Mouse (Mus musculus) midbrain, embryonic 13.5 days (tissue): ENCODE measurements around the gene Rreb1. TPM values are rescaled to one million over a fixed set of nuclear protein-coding genes. Genes with fewer than 3 reads are reported as not detected.

Experiments
- ATAC-seq: fragments of 200-750 bp; cut with Nextera tagmentation; 2 replicates; pipeline ENCODE4 v1.8.0; 2017; ENCODE audit warnings: mild to moderate bottlenecking, moderate TSS enrichment, moderate library complexity
- H3K27ac ChIP-seq: fragments of 300-500 bp; sonication (generic); 2 replicates; pipeline ENCODE4 v1.5.1; 2015; ENCODE audit warnings: inconsistent platforms, mild to moderate bottlenecking, moderate library complexity
- H3K27me3 ChIP-seq: fragments of 300-500 bp; sonication (generic); 2 replicates; pipeline ENCODE4 v1.6.1; 2015; ENCODE audit warnings: mild to moderate bottlenecking, inconsistent platforms
- H3K36me3 ChIP-seq: fragments of 300-500 bp; sonication (generic); 2 replicates; pipeline ENCODE4 v1.6.1; 2015; ENCODE audit warnings: mild to moderate bottlenecking, inconsistent platforms
- H3K4me1 ChIP-seq: fragments of 300-500 bp; sonication (generic); replicated peaks from 2 replicates; pipeline ENCODE4 v1.6.1; 2015; ENCODE audit warnings: inconsistent platforms
- H3K4me2 ChIP-seq: fragments of 300-500 bp; sonication (generic); replicated peaks from 2 replicates; pipeline ENCODE4 v1.6.1; 2015; ENCODE audit warnings: moderate library complexity, mild to moderate bottlenecking, inconsistent platforms
- H3K4me3 ChIP-seq: fragments of 300-500 bp; sonication (generic); replicated peaks from 2 replicates; pipeline ENCODE4 v1.5.1; 2015; ENCODE audit warnings: mild to moderate bottlenecking, inconsistent platforms
- H3K9ac ChIP-seq: fragments of 300-500 bp; sonication (generic); replicated peaks from 2 replicates; pipeline ENCODE4 v1.6.1; 2015; ENCODE audit warnings: mild to moderate bottlenecking, inconsistent platforms
- H3K9me3 ChIP-seq: fragments of 300-500 bp; sonication (generic); 2 replicates; pipeline ENCODE4 v1.6.1; 2016; ENCODE audit warnings: mild to moderate bottlenecking, inconsistent platforms
- WGBS: fragments of 180-500 bp; shearing (Covaris S2); methylation state at CpG from one replicate; pipeline ENCODE4 v1.1.7; 2015; 5-methylcytosine and 5-hydroxymethylcytosine counted together
- polyA plus RNA-seq: library from polyadenylated mRNA; unstranded; fragments of >200 nt; fragmentation: Nextera tagmentation; extraction: Ambion mirVana; gene quantifications from 2 replicates; pipeline ENCODE4 v1.2.1, GENCODE M21; 2015

Rreb1 gene
- polyA plus RNA-seq, 1 experiment from 2014 or later: 2.7 TPM

DNA sequence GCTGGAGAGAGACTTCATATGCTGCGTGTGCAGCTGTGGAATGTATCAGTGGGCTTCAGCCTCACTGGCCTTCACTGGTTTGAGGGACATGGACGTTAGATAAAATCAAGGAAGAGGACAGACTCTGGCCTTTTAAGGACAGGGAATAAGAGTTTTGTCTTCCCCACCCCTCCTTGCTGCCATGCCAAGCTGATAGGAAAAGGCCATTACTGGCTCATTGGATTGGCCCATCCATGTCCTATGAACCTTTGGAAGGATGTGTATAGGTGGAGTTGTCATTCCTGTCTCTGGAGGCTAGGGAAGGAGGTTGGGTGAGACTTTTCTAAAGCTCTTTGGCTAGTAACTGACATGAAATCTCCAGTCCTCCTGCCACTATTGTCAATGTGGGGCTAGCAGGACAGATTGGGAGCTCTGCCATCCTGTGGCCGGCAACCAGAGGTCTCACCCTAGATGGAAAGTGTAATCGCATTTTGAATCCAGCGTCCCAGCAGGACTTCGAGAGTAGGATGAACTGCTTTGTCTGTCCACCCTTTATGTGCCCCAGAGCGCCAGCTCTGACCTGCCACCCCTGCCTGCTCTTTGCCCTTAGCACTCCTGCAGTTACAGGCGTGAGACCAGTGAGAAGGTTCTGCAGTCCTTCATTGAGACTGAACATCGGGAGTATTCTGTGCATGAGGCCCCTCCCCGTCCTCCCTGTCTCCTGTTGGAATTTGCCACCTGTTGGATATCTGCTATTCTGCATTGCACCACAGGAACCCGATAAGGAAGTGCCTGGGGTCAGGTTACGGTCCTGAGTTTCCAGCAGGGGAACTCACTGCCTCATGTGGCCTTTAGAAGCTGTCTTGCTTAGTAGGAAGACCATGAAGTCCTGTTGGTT is 134.6 kb downstream of the Rreb1 start:
- ATAC-seq: no peak
- H3K27me3 ChIP-seq: no peaks in the 10 kb centered on the region
- no peaks in the 10 kb centered on the region for H3K36me3 ChIP-seq
- no peaks in the 10 kb centered on the region for H3K9me3 ChIP-seq
- H3K9ac ChIP-seq: no peak overlapping the region
- 52% methylated on average over 12 of the region's 12 CpGs for WGBS
- no peak overlapping the region for H3K4me2 ChIP-seq
- no peak overlapping the region for H3K4me3 ChIP-seq
- no peak overlapping the region for H3K27ac ChIP-seq
- no peaks in the 10 kb centered on the region for H3K4me1 ChIP-seq

DNA sequence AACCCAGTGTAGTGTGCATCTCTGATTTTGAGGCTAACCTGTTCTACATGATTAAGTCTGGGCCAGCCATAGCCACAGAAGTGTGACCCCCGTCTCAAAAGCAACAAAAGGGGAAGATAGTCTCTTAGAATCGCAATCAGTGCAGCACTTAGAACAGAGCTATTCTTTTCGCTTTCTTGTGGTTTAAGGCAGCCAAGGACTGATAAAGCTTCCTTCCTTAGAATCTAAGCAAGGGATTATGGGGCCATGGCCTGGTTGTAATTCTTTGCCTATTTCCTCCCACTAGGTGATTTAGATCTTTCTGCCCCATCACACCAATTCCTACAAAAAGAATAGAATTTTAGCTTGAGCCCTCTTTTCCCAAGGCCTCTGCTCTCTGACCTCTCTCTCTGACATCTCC is 135.8 kb downstream of the Rreb1 start:
- H3K4me1 ChIP-seq: no peaks in the 10 kb centered on the region

GRCm38 (mm10) chr13:37918336-37919261 is 140.4 kb downstream of the Rreb1 start:
- Histone ChIP-seq H3K4me3 (no peak overlapping the region), H3K27me3 (no peaks in the 10 kb centered on the region), H3K9ac (no peak overlapping the region), H3K27ac (no peak overlapping the region), H3K9me3 (no peaks in the 10 kb centered on the region), H3K4me2 (no peak overlapping the region), H3K4me1 (0 out of 2 replicates have a peak, but pooled peaks cover 3% of the 10 kb centered on the region), H3K36me3 (no peaks in the 10 kb centered on the region)
- ATAC-seq: no peak
- WGBS: 90% methylated on average over 15 of the region's 15 CpGs

More for the DNA sequence above, 135.8 kb downstream of the Rreb1 start:
- no peaks in the 10 kb centered on the region for H3K27me3 ChIP-seq
- no peak overlapping the region for H3K27ac ChIP-seq
- 19% methylated on average over 3 of the region's 3 CpGs for WGBS
- H3K36me3 ChIP-seq: no peaks in the 10 kb centered on the region
- no peak overlapping the region for H3K4me3 ChIP-seq
- no peak overlapping the region for H3K4me2 ChIP-seq
- ATAC-seq: no peak
- H3K9ac ChIP-seq: no peak overlapping the region
- H3K9me3 ChIP-seq: no peaks in the 10 kb centered on the region

GRCm38 (mm10) chr13:37919711-37920277 is 141.6 kb downstream of the Rreb1 start:
- ATAC-seq: no peak
- Histone ChIP-seq H3K4me2 (no peak overlapping the region), H3K4me1 (0 out of 2 replicates have a peak, but pooled peaks cover 3% of the 10 kb centered on the region), H3K4me3 (no peak overlapping the region), H3K9me3 (no peaks in the 10 kb centered on the region), H3K36me3 (no peaks in the 10 kb centered on the region), H3K27me3 (no peaks in the 10 kb centered on the region), H3K27ac (no peak overlapping the region), H3K9ac (no peak overlapping the region)
- 91% methylated on average over 3 of the region's 3 CpGs for WGBS

DNA sequence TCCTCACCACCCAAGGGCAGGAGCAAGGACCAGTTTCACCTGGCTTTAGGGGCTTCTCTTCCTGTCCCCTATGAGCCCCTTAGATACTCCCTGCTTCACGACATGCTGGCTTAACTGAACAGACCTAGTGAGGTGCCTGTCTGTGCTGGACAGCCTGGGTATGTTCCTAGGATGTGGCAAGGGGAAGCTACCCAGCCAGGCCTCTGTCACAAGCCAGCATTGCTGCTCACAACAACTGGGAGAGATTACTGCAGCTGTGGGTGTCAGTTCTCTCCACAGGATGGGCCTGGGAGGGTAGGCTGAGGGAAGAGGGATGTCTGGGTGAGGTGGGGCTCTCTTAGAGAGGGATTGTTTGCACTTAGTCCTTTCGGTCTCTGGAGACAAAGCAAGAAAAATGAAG is 142.5 kb downstream of the Rreb1 start:
- Histone ChIP-seq H3K27ac (no peak overlapping the region), H3K4me2 (no peak overlapping the region), H3K9me3 (no peaks in the 10 kb centered on the region), H3K4me3 (no peak overlapping the region), H3K27me3 (no peaks in the 10 kb centered on the region), H3K36me3 (no peaks in the 10 kb centered on the region), H3K4me1 (0 out of 2 replicates have a peak, but pooled peaks cover 3% of the 10 kb centered on the region), H3K9ac (no peak overlapping the region)
- WGBS: 27% methylated on average over 2 of the region's 2 CpGs
- no peak for ATAC-seq

- Histone ChIP-seq H3K9ac (no peak overlapping the region), H3K36me3 (no peaks in the 10 kb centered on the region), H3K27me3 (no peaks in the 10 kb centered on the region), H3K27ac (no peak overlapping the region), H3K4me1 (0 out of 2 replicates have a peak, but pooled peaks cover 3% of the 10 kb centered on the region), H3K4me2 (no peak overlapping the region), H3K9me3 (no peaks in the 10 kb centered on the region), H3K4me3 (no peak overlapping the region)
- WGBS: 92% methylated on average over 4 of the region's 4 CpGs
- ATAC-seq: no peak
Measured at GRCm38 (mm10) chr13:37923091-37923490, 144.9 kb downstream of the Rreb1 start.

DNA sequence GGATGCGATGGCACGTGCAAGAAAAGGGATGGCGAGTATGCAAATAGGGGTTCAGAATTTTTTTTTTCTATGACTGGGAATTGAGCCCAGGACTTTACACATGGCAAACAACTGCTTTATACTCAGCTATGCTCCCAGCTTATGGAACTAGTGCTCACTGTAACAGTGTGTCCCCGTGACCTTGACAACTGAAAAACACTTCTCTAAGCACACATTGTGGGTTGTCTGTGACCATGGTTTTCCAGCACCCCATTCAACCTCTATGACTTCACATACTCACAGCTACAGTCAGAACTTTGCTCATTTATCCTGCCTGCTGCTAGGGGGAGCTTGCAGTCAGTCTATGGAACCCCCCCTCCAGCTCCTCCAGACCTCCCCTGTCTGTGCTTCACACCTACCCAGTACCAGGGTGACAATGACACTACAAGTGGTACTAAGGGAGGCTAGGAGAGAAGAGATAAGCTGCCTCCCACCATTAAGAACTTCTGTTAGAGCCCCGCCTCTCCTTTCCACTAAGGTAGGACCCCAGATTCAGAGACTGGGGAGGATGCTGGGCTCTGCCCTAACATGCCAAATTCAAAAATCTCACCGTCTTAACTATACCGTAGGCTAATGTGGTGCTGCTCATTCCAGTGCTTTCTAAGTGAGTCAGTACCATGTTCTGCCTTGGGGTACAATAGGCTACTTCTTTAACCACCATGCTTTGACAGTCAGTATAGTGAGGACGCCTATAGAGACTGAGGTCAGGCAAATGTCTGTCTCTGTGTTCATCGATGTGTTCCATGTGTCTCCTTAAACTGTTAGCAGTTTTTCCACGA is 145.7 kb downstream of the Rreb1 start:
- H3K9me3 ChIP-seq: no peaks in the 10 kb centered on the region
- no peaks in the 10 kb centered on the region for H3K36me3 ChIP-seq
- no peak overlapping the region for H3K27ac ChIP-seq
- 88% methylated on average over 10 of the region's 10 CpGs for WGBS
- H3K4me2 ChIP-seq: no peak overlapping the region
- H3K9ac ChIP-seq: no peak overlapping the region
- H3K27me3 ChIP-seq: no peaks in the 10 kb centered on the region
- H3K4me3 ChIP-seq: no peak overlapping the region
- no peak for ATAC-seq
- 0 out of 2 replicates have a peak, but pooled peaks cover 3% of the 10 kb centered on the region for H3K4me1 ChIP-seq

DNA sequence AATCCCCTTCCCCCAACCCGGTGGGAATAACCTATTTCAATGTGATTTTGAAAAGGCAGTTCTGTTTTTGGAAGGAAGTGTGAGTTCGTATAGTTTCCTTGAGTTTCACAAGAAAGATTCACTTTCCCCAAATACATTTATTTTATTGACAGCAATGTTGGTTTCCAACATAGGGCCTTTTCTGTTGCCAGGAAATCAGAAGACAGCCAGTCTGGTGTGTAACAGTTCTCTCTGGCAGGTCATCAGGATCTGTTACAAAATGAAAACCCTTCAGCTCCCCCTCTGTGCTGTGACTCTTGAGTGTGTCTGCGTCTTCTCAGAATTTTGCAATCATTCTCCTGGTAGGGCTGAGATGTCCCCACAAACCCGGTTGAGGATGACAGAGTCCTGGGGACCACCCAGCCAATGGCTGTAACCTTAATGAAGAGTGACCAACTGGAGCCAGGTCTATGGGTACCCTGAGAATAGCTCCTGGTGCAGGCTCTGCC is 146.3 kb downstream of the Rreb1 start:
- H3K4me3 ChIP-seq: no peak overlapping the region
- no peaks in the 10 kb centered on the region for H3K36me3 ChIP-seq
- H3K4me2 ChIP-seq: no peak overlapping the region
- 0 out of 2 replicates have a peak, but pooled peaks cover 3% of the 10 kb centered on the region for H3K4me1 ChIP-seq
- no peak for ATAC-seq
- H3K27ac ChIP-seq: no peak overlapping the region
- H3K27me3 ChIP-seq: no peaks in the 10 kb centered on the region
- 92% methylated on average over 4 of the region's 4 CpGs for WGBS
- H3K9ac ChIP-seq: no peak overlapping the region
- H3K9me3 ChIP-seq: no peaks in the 10 kb centered on the region

DNA sequence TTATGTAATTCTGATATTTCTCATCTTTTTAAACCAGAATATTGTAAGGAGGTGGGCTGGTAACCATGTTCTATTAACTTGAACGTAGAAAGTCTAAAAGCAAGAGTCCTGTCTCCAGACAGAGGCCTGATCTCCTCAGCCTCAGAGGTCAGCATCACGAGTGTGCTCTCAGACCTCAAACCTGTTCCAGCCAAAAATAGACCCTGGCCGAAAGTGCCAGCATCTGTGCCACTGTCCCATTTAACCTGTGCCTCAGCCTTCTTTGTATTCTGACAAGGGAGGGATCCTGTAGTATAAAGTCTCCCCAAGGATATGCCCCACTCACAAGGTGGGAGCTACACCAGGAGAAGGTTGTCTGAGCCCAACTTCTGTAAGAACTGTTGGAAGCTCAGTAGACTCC is 148.2 kb downstream of the Rreb1 start:
- 0 out of 2 replicates have a peak, but pooled peaks cover 10% of the 10 kb centered on the region for H3K36me3 ChIP-seq
- H3K9me3 ChIP-seq: no peaks in the 10 kb centered on the region
- H3K9ac ChIP-seq: no peak overlapping the region
- no peak for ATAC-seq
- H3K4me3 ChIP-seq: no peak overlapping the region
- H3K4me2 ChIP-seq: no peak overlapping the region
- H3K27me3 ChIP-seq: no peaks in the 10 kb centered on the region
- 0 out of 2 replicates have a peak, but pooled peaks cover 3% of the 10 kb centered on the region for H3K4me1 ChIP-seq
- no peak overlapping the region for H3K27ac ChIP-seq
- 94% methylated on average over 3 of the region's 3 CpGs for WGBS

GRCm38 (mm10) chr13:37929532-37929931 is 151.3 kb downstream of the Rreb1 start:
- H3K4me1 ChIP-seq: no peaks in the 10 kb centered on the region
- 92% methylated on average over 17 of the region's 17 CpGs for WGBS
- no peak overlapping the region for H3K27ac ChIP-seq
- ATAC-seq: no peak
- H3K9ac ChIP-seq: no peak overlapping the region
- no peak overlapping the region for H3K4me3 ChIP-seq
- H3K4me2 ChIP-seq: no peak overlapping the region
- no peaks in the 10 kb centered on the region for H3K9me3 ChIP-seq
- H3K27me3 ChIP-seq: no peaks in the 10 kb centered on the region
- 0 out of 2 replicates have a peak, but pooled peaks cover 10% of the 10 kb centered on the region for H3K36me3 ChIP-seq

DNA sequence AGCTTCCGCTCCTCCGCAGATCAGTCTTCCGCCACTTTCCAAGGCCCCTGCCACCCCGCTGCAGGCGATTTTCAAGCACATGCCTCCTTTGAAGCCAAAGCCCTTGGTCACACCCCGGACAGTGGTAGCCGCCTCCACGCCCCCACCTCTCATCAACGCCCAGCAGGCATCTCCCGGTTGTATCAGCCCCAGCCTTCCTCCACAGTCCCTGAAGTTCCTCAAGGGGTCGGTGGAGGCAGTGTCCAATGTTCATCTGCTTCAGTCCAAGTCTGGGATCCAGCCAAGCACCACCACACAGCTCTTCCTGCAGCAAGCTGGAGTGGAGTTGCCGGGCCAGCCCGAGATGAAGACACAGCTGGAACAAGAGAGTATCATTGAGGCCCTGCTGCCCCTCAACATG is 151.9 kb downstream of the Rreb1 start:
- Histone ChIP-seq H3K4me2 (no peak overlapping the region), H3K27ac (no peak overlapping the region), H3K4me3 (no peak overlapping the region), H3K9ac (no peak overlapping the region), H3K4me1 (no peaks in the 10 kb centered on the region), H3K27me3 (no peaks in the 10 kb centered on the region), H3K36me3 (0 out of 2 replicates have a peak, but pooled peaks cover 10% of the 10 kb centered on the region), H3K9me3 (no peaks in the 10 kb centered on the region)
- 94% methylated on average over 13 of the region's 13 CpGs for WGBS
- no peak for ATAC-seq
